Mouse (Mus musculus) adrenal gland, postnatal 25 days (tissue): Measurements from ENCODE around the gene Rims1. TPM values are rescaled to one million over a fixed set of nuclear protein-coding genes. Genes with fewer than 3 reads are reported as not detected.
A peak's percentile ranks its signal among the peaks of the same experiment; 100 is the strongest.

Source experiments
- DNase-seq: peaks from one replicate; pipeline ENCODE4 v3.0.0; 2021; ENCODE audit warnings: mixed read lengths
- total RNA-seq: library from RNA; stranded (reverse); gene quantifications from 2 replicates; pipeline ENCODE4 v1.2.3, GENCODE M21; 2021

Gene Rims1
- total RNA-seq, 1 experiment from 2014 or later: 0.55 TPM

DNA sequence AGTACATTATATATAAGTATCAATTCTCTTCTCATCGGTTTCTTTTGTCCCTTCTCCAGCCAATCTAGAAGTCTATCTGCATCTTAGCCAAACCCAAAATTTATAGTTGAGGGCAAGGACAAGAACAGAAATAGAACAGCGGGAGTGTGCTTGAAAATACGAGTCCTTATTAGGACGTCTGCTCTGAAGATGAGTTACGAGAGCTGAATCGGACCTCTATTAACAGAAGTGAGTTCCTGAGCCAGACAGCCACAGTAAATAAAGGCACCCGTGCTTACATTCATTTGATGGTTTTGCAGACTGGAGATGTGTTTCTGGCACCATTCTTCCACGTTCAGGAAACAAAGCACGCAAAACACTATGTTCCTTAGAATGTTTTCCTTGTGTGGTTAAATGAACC lies 466.9 kb downstream of the Rims1 start:
- no peak for DNase-seq

DNA sequence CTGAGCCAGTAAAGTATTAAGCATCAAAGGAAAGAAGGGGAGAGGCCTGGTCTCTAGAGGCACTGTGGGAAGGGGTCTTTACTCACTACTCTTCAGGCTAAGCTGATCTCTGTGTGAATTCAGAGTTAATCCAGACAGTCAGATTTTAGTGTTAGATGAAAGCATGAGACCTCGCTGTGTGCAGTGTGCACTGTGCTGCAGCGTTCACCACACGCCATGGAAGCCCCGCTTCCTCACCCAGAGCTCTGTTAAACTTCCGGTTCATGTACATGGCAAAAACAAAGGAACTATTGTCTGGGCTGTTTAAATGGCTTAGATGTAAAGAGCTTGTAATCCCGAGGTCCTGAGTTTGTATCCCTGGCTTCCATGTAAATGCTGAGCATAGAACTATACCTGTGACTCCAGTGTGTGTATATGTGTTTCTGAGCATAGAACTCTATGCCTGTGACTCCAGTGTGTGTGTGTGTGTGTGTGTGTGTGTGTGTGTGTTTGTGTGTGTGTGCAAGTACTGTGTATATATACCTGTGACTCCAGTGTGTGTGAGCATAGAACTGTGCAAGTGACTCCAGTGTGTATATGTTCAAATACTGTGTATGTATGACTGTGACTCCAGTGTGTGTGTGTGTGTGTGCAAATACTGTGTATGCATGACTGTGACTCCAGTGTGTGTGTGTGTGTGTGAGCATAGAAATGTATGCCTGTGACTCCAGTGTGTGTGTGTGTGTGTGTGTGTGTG lies 484.7 kb downstream of the Rims1 start:
- DNase-seq: no peak

DNA sequence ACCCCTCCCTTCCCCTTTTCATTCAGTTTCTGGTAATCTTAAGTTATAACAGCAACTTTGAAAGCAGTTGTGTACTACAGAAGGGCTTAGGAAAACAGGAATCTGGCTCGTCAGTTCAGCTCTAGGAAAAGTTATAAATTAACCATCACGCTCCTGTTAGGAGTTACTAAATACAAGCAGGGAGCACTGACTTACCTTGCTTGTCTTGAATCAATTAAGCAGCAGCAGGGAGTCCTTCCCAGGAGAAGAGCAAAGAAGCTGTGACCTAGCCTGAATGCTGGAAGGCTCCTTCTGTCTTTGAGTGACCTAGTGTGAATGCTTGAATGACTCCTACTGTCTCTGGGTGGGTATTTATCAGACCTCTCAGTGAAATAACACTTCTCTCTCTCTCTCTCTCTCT lies 490.3 kb downstream of the Rims1 start:
- no peak for DNase-seq

DNA sequence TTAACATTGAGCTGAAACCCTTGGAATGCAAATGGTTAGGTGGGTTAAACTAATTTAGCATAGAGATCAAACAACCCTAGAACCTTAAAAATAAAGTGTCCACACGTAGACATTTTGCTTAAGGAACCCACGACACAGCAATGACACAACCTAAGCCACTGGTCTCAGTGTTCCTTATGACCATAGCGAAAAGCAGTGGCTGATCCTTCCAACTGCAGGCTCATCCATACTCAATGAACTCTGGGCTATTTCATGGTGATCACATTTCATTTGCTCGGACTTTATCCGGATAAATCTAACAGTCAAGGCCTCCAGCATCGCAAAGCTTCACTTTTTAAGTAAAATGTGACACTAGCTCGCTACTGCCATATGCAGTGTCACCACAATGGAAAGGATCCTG lies 494.3 kb downstream of the Rims1 start:
- DNase-seq: no peak

DNA sequence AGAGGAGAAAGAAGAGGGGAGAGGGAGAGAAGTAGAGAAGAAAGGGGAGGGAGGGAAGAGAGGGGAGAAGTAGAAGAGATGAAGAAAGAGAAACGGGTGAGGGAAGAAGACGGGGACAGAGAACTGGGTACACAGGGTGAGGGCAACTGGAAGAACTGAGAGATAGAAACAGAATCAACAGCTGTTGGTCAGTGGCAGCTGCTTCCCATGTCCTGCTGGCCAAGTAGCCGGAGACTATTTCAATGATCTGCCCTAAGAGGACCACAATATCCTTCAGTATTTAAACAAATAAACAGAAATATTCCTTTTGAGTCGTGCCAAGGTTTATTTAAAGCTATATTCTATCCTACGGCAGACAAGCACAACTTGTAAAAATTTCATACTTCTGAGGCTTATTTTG lies 499.3 kb downstream of the Rims1 start:
- DNase-seq: no peak

DNA sequence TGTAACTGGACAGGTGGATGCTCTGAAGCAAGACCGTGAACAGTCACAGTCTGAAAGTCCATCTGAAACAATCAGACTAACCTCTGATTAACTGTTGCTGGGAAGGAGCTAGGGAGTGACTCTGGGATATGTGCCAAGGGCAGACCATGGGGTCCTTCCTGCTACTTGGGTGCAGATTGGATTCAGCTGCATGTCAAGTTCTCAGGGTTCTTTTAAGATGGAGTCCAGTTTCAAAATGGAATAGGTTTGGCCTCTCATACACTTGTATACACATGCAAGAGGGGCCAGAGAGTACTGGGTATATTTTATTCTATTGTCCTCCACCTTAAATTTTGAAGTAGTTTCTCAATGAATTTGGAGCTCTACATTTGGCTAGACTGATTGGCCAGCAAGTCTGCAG lies 499.9 kb downstream of the Rims1 start:
- no peak for DNase-seq

DNA sequence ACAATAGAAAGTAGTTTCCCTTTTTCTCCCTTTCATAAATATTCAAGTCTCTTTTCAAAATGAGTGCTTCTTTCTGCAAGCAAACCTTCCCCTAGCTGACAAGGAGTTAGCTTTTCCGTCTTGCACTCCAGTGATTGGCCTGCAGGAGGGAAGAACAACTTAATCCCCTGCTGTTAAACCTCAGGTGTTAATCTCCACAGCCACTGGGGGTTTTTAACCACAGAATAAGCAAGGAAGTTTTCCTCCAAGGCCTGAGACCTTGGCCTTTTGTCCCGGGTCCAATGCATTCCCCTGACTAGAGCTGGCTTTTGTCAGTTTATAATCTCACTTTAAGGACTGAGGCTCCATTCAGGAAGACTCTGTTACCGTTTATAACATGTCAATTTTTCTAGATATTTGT lies 511.8 kb downstream of the Rims1 start:
- no peak for DNase-seq

DNA sequence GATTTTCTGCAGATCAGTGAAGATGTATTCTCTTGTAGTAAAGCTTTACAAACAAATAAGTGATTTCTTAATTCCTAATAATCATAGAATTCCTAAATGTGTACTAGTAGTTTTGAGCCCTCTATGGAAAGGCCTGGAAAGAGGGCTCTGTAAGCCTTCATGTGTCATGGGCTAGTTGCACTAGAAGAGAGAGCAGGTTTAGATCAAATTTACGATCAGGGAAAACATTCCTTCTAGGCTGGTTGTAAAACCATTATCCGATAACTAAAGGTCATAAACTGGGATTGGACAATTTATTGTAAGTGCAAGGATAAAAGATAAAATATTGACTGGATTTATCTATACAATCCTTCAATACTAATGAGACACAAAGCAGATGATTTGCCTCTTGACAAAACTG lies 512.5 kb downstream of the Rims1 start:
- DNase-seq: no peak

DNA sequence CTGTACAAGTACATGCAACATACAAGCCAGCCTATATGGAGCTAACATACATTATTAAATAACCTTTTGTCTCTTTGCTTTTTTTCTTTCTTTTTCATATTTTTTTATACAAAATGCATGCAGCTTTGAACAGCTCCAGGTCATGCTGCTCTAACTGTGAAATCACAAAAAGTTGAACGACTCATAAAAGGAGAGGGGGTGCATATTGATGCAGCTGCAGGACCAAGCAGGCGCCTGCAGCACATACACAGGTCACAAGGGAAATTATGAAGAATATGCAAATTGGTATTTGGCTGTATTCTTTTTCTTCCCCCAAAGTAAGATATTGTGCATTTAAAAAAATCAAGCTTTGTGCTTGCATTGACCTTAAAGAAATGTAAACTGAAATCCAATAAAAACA lies 519.0 kb downstream of the Rims1 start:
- DNase-seq: no peak

DNA sequence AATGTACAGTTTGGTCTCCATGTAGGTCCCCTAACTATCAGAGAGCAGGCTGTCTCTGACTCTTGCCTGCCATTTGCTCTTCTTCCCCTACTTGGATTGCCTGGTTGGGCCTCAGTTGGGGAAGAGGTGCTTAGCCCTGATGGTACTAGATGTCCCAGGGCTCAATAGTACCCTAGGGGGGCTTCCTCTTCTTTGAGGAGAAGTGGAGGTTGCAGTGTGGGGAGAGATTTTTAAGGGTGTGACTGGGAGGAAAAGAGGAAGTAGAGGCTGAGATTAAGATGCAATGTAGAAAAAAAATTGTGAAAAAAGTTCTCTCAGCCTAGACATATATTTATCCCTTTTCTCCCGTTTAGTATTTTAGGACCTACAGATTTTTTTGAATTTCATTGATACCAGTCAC lies 525.8 kb downstream of the Rims1 start:
- no peak for DNase-seq

DNA sequence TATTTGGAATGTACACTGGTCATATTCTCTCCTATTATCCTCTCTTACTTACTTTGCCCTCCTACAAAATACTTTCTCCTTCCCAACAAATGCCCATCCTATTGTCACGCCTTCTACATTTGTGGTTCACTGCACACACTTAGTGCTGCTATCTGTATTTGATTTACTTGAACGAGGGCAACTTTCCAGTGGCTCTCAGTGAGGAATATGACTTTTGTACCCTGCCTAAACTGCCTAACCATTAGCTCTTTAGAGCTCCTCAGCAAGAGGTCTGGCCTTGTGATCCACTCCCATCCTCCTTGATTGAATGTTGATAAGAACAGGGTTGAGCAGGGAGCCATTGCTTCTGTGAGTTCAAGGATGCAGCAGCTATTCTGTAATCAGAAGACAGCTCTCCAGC lies 531.7 kb downstream of the Rims1 start:
- DNase-seq: no peak

DNA sequence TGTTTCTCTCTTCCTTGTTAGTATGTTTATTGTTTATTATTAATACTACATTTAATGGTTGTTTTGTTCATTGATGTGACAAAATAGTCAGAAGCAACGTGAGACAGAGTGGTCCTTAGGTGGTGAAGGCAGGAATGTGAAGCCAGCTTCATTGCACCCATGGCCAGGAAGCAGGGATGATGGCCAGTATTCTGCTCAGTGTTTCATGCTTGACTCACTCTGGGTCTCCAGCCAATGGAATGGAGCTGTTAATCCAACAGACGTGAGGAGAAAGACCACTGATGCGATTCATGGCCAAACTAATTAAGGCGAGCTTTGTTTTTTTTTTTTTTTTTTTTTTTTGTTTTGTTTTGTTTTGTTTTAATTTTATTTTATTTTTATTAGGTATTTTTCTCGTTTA lies 535.7 kb downstream of the Rims1 start:
- no peak for DNase-seq

DNA sequence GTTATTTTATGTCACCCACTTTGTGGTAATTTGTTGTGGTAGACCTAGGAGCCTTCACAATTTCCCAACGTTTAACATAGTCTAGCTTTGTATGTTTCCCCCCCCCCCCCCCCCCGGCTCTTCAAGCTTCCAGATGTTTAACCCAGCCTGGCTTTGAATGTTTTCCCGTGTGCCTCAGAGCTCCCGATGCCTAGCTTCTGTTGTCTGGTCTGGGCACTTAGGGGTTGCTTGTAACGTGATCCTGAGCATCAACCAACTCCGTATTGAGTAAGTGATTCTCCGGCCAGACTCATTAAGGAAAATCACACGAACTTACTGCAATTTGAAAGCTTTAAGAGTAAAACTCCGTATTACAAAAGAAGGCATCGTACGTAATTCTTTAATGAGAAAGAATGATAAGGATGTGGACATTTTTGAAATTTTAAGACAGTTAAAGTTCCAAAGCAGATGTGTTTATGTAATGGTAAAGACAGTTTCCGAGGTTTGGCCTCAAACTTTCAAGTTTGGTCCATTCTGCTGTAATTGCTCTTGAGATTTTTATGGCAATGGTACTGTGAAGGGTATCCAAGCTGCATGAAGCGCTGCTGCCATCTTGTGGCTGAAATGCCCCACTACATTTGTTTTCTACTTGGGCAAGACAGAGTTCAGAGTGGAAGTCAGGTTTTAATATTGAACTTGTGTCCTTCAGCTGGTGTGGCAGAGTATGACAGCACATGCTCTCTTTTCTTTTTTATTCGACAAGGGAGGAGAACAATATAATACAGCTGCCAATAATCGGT lies 537.0 kb downstream of the Rims1 start:
- peak; percentile 69 for DNase-seq

DNA sequence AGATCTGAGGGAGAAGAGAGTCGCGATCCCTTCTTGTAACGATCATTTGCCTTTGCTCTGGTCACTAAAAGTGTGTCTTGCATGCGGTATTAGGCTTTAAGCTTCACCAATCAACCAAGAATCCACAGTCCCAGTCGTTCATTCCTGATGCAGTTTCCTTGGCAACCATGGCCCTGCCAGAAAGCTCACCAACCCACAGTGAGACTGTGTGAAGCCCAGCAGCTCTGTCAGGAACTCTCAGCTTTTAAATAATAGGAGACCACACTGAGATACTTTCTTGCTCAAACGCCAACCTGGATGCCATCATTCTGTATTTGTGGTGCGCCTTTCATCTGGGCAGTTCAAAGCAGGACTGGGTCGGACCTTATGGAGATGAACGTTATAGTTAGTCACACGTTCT lies 539.3 kb downstream of the Rims1 start:
- no peak for DNase-seq

DNA sequence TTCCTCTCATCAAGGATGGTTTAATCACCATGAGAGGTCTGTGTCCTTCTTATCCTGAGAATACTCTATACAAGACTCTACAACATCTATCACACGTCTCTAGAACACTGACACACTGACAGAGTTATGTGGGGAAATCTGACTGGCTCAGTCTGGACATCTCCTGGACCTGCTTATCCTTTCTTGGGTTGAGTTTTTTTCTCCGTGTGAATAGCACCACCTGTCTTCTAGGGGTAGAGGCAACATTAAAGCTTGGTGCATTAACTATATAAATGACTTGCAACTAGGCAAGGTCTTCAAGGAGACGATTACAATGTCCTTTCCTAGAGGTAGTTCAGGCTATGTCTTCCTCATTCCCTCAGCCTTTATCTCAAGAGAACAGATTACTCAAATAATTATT lies 540.3 kb downstream of the Rims1 start:
- DNase-seq: no peak

DNA sequence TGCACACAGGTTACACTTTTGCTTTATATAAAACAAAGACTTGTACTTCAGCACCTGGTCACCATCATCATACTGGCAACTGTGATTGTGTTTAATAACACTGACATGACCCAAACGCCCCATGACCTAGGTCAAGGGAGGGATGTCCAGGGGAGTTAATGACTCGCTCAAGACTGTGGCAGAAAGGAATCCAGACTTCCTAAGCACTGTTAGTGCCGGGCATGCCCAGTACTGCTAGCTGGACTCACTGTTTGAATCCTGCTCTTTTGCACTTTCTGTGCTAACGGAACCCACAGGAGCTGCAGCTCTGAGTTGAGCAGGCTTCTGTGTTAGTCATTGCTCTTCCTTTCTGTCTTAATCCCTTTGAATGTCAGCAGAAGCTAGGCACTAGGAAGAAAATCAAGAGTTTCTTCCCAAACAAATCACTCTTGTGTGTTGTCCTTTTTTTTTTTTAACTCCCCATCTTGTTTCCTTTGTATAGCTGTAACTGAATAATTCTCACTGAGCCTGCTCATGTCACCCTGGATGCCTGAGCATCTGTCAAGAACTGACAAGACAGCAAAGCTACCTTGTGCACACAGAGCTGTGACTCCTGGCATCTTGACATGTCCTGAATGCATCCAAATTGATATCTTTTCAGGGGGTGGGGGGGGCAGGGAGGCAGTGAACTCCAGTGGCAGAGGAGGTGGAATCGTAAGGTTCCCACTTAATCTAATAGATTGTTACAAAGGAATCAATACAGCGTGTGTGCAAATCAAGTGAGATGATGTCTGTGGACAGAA lies 543.4 kb downstream of the Rims1 start:
- DNase-seq: no peak

DNA sequence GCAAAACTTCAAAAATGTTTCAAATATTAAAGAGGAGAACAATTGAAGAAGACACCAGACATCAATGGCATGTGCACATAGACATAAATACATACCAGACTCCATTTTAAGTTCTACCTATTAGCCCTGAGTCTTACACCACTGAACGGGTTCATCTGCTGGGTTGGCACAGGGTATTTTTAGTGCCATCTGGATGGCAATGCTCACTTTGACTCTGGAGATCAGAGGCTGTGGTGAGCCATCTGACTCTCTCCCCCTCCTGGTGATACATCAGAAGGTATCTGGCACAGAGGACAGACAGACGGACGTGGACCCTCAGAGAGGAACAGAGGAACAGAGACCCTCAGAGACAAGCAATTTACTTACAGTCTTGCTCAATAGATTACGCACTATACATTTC lies 544.1 kb downstream of the Rims1 start:
- no peak for DNase-seq

DNA sequence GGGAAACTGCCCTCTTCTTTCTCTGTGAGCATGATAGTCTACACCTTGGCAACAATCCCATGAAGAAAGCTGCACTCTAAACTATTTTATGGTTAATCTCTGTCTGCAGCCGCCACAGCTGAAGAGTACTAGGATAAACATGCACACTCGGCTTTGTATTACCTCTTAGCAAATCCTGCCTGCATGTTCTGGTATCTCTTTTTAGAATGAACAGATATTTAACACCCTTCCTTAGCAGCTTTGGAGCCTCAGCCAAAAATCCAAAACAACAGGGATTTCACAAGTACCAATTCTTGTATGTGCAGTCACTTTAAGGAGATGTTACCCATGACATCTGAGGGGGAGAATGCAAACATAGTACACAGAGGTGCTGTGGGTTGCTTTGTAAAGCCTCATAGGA lies 545.5 kb downstream of the Rims1 start:
- no peak for DNase-seq

DNA sequence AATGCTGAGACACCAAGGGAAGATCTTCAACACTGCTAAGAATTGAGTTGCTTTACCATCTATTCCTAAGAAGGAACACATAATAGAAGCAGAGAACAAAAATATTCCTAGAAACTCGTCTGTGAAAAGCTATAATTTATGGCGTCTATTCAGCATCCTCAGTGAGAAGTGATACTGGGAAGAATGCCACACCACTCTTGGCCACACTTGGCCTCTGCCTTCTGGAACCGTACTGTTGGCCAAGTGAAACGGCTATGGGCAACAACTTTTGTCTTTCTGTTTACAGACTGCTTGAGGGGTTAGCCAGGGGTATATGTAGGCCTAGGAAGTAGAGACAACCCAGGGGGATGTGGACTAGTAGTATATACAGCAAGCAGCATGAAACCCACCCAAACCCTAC lies 547.4 kb downstream of the Rims1 start:
- no peak for DNase-seq

DNA sequence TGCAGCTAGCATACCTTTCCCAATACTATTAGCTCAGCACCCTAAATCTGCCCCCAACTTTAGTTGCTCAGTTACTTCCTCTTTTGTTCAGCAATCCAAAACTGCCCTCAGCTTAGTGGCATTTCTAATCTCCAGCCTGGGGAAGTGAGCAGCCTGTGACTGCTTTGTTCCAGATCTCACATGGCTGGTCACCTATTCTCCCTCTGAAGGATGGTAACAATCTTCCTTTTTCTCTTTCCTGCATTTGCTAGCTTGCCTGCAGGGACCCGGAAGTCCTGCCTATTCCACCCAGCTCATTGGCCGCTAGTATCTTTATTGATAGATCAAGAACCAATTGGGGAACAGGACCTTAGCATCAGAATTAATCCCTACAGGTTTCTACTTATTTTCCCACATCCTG lies 551.5 kb downstream of the Rims1 start:
- DNase-seq: no peak

DNA sequence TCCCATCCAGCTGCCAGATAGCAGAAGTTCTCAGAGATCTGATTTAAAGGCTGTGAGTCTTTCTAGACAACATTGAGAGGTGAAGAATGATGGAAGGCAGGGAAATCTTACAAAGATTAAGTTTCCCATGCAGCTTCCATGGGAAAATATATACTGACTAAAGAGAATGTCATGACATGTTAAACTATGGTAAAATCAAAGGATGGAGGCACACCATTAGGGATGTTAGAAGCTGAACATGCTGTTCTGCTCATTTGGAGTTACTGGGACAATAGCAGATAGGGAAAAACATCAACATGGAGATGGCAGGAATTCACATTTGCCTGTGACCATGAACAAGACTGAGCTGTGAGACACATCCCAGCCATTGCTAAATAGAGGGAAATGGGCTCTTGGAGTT lies 552.9 kb downstream of the Rims1 start:
- DNase-seq: no peak

DNA sequence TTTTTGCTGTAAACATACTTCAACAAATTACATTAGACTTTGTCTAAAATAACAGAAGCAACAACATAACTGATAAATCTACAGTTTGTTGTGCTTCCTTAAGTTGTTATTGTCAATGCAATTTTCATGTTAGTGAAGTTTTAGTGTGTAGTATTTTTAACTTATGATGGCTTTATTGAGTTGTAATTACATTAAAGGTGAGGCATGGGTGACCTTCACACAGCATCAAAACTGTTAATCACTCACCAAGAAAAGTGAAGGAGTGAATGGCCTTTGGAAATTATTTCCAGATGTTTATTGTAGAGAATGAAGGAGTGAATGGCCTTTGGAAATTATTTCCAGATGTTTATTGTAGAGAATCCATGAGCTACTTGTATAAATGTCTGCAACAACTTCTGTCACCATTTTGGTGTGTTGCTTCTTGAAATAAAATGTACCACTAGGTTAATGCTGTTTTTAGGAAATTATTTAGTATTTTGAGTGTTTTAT lies 556.9 kb downstream of the Rims1 start:
- DNase-seq: no peak

DNA sequence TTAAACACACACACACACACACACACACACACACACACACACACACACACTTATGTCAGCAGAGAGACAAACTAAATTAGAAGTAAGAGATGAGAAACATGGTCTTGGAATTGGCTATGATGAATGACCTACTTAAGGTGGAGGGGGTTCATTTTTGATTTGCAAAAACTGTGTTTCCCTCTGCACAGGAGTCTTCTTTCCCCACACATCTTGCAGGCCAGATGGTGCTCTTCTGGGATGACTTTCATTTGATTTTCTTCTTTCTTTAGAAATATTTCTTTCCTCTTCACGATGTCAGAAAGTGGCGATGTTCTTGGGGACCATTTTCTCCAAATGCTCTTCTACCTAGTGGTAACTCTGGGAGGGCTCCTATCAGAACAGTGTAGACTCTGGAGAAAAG lies 560.0 kb downstream of the Rims1 start:
- DNase-seq: no peak
